Mouse (Mus musculus) splenic B cell, adult 2 months (primary cell): ENCODE results near the gene Cdc42se2.

Experiments used
- DNase-seq: peaks from one replicate; pipeline ENCODE4 v3.0.0-alpha.2; 2011; ENCODE audit warnings: low read depth, low spot score
- H3K27me3 ChIP-seq: 2 replicates; pipeline ENCODE4 v1.6.1; 2012; ENCODE audit warnings: mild to moderate bottlenecking, low read length, moderate library complexity, mixed read lengths; ENCODE audit not compliant: control insufficient read depth, poor library complexity, insufficient read depth, severe bottlenecking
- H3K36me3 ChIP-seq: 2 replicates; pipeline ENCODE4 v1.6.1; 2012; ENCODE audit warnings: mild to moderate bottlenecking, low read length, moderate library complexity, mixed read lengths; ENCODE audit not compliant: control insufficient read depth, poor library complexity, insufficient read depth, severe bottlenecking

Cdc42se2 gene

DNA sequence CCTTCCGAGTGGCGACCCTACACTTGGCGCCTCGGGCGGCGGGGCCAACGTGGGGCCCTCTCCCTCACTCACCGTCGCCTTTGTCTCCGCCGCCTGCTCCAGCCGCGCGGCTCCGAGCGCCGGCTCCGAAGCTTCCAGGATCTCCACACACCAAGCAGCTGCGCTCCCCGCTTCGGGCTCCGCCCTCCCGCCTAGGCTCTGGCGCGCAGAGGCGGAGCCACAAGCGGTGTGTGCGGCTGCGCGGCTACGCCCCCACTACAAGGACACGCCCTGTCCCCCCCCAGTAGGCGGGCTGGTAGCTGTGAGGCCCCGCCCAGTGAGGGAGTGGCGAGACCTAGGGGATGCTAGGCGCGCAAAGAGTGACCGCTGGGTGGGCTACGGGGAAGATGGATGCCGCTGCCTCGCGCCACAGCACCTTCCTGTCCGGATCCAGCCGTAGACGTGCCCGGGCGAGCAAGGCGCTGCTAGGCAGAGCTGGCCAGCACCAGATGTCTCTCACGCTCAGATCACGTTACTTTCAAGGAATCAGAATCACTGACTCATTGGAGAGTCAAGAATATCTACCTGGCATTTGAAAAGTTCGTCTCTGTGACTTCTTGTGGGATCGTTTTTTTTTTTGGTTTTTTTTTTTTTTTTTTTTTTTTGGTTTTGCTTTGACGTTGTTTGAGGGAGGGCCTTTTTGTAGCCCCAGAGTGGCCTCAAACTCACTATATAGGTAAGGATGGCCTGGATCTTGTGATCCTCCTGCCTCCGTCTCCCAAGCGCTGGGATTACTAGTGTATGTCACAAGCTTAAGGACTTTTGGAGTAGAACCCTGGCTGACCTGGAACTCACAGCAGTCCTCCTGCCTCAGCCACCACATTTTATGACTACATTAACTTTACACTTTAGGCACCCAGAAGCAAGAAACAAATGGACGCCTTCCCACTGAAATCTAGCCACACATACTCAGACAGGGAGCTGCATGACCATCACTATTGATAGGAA is at the start of gene Cdc42se2:
Gene Cdc42se2 (minus strand): TSS at position 188 of the 987 bp plus-strand sequence.
- Histone ChIP-seq H3K36me3 (no peaks in the 10 kb centered on the region), H3K27me3 (no peaks in the 10 kb centered on the region)
- peak; percentile 96 for DNase-seq

DNA sequence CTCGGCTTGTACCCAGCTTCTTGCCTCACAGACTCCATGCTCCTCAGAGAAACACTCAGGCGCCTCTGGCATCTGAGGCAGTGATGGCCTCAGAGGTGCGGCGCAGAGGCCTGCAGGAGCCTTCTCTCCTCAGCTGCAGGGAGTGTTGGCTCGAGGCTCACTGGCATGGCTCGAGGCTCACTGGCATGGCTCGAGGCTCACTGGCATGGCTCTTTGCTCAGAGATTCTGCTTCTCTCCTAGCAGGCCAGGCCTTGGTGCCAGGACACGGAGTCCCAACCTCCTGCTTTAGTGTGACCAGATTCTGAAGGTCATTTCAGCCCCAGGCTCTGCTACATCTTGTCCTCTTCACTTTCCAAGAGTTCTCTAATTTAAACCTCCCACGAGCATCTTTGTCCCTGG is 48.6 kb upstream of the Cdc42se2 start:
- Histone ChIP-seq H3K27me3 (no peaks in the 10 kb centered on the region), H3K36me3 (no peaks in the 10 kb centered on the region)
- DNase-seq, result no peak

DNA sequence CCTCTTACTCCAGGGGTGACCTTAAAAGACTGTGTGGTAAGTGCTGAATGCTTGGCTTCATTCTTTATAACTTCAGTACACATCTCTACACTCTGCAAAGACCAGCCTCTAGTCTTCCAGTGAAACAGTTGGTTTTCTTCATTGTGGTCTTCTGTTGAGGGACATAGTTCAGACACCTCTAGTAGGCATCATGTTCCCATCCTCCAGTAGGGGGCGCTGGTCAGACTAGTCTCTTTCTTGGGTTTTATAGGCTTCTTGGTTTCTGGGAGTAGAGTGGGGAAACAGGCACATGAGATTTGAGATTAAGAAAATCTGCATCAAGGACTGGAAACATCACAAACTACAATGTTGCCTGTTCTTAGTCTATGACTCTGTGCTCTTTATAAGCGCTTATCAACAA is 47.1 kb upstream of the Cdc42se2 start:
- peak; percentile 71 for DNase-seq
- Histone ChIP-seq H3K36me3 (no peaks in the 10 kb centered on the region), H3K27me3 (no peaks in the 10 kb centered on the region)

DNA sequence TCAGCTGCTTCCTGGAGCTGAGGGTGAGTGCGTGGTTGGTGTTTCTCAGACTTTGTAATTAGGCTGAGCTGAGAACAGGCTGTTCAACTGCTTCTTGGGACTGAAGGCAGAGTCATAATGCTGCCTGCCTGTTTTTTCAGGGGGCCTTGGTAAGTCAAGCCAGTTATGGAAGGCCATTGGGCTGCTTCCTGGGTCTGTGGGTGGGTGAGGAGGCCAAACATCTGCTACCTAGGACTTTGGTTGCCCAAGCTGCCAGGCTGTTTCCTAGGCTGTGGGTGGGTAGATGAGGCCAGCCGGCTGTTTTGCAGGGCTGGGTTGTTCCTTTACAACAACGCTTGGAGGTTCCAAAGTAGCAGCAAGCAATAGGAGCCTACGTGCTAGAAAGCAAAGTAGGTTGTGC is 46.4 kb upstream of the Cdc42se2 start:
- DNase-seq, result no peak
- H3K36me3 ChIP-seq, result no peaks in the 10 kb centered on the region
- no peaks in the 10 kb centered on the region for H3K27me3 ChIP-seq

DNA sequence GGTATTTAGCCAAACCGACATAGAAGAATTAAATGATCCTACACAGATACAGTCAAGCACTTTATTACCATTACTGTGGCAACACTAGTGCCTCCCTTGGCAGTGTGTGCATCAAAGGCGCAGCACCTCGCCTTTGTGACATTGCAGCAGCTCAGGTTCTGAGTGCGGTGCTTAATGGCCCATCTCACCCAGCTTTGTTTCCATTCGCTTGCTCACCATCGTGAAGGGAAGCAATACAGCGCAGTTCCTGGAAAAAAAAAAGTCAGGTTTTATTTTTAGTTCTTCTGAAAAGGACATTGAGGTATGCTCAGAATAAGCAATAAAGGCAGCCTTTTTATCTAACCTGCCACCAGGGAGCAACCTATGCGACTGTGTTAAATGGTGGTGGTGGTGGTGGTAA is 39.3 kb upstream of the Cdc42se2 start:
- no peaks in the 10 kb centered on the region for H3K36me3 ChIP-seq
- no peaks in the 10 kb centered on the region for H3K27me3 ChIP-seq
- peak; percentile 73 for DNase-seq

DNA sequence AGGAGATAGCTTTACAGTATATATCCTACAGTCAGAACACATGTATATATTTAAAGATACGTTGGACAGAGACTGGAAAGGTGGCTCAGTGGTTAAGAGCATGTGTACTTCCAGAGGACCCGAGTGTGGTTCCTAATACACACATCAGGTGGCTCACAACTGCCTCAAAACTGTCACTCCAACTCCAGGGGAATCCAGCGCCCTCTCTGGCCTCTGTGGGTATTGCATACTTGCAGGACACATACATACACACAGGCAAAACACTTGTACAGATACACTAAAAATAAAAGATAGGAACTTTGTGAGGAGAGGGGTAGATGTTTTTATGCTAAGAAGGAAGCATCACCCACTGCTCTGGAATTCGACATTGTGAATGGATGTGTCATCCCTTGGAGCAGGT is 38.3 kb upstream of the Cdc42se2 start:
- DNase-seq, result peak; percentile 26
- H3K36me3 ChIP-seq, result no peaks in the 10 kb centered on the region
- no peaks in the 10 kb centered on the region for H3K27me3 ChIP-seq

DNA sequence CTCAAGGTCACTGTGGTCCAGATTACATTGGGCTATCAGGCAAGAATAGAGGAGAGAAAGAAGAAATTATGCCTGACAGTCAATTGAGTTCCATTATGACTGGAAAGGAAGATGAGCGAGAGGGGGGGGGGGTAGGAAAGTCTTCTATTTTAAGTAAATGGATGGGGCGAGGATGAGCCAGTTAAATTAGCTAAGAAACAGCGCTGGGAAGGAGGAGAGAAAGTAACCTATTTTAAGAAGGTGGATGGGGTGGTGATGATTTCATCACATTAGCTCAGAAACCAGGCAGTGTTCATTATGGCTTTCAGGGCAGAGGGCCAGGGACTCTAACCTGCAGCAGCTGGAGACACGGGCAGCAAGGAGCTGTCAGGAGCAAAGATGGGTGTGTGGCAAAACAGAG is 36.0 kb upstream of the Cdc42se2 start:
- no peak for DNase-seq
- H3K36me3 ChIP-seq, result no peaks in the 10 kb centered on the region
- H3K27me3 ChIP-seq, result no peaks in the 10 kb centered on the region

DNA sequence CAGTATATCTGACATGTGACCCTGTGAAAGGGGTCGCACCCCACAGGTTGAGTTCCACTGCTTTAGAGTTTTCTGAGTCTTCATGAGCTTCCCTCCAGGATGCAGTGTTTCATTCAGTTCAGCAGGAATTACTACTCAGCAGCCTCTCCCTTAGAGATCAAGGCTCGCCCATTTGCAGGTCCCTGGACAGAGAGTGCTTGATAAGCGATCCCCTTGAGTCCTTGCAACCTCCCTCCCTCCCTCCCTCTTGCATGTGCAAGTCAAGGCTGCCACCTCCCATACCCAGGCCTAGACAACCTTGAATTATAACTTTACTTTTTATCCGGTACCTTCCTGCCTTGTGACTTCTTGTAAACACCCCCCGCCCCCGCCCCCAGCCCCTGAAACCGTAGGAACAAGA is 32.0 kb upstream of the Cdc42se2 start:
- no peak for DNase-seq

DNA sequence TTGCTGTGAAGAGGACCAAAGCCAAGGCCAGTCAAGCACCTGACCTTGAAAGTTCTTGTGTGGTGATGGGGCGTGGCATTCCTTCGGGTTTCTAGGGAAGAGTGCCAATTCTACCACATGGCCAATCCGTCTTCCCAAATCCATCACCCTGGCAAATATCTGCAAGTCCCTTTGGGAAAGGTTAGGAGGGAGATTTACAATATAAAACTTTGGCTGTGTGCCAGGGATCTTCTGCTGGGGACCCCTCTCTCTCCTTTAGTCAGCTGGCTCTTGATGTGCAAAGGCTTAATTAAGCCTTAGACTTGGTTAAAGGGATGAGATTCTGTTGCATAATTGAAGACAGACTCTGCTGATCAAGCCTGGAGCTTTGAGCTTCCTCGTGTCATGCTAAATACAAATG is 30.0 kb upstream of the Cdc42se2 start:
- Histone ChIP-seq H3K36me3 (no peaks in the 10 kb centered on the region), H3K27me3 (no peaks in the 10 kb centered on the region)
- DNase-seq, result no peak

More for the DNA sequence above, 32.0 kb upstream of the Cdc42se2 start:
- Histone ChIP-seq H3K27me3 (no peaks in the 10 kb centered on the region), H3K36me3 (no peaks in the 10 kb centered on the region)

DNA sequence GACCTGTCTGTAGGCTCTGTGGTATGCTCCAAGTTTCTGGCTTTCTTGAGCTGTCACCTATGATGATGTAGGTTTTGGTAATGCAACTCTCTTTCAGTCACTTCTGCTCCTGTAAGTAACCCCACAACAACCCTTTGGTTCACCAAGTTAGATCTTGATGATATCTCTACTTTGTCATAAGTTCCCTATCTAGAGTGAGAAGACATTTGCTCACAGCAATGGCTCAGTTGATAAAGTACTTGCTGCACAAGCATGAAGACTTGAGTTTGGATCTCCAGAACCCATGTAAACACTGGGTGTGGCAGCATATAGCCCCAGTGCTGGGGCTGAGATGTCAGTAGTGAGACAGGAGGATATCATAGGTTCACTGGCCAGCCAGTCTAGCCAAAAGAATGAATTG is 28.2 kb upstream of the Cdc42se2 start:
- H3K36me3 ChIP-seq, result no peaks in the 10 kb centered on the region
- H3K27me3 ChIP-seq, result no peaks in the 10 kb centered on the region
- DNase-seq, result no peak

DNA sequence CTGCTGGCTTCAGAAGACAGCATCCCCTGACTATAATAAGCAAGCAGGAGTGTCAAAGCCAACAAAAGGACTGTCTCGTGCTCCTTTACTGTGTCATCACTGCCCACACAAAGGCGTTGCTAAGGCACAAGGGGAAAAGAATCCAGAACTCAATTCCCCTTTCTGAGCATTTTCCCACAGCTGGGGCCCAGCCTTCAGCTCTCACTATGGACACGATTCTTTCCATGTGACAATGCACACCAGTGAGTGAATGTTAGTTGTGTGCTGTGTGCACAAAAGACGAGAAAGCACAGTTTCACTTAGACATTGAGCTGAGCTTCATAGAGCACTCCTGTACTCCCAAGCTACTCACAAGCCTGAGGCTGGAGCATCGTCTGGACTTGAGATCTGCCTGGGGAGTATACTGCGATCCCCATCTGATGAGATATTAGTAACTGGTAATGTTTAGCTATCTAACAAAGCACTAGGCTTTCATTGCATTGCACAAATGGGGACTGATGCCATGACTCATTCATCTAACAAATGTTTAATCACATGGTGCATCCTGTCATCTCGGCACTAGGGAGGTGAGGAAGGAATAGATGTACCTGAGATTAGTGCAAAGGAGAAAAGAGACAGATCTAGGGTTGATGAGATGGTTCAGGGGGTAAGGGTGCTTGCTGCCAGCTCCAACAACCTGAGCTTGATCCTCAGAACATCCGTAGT is 25.5 kb upstream of the Cdc42se2 start:
- Histone ChIP-seq H3K36me3 (no peaks in the 10 kb centered on the region), H3K27me3 (no peaks in the 10 kb centered on the region)
- no peak for DNase-seq

DNA sequence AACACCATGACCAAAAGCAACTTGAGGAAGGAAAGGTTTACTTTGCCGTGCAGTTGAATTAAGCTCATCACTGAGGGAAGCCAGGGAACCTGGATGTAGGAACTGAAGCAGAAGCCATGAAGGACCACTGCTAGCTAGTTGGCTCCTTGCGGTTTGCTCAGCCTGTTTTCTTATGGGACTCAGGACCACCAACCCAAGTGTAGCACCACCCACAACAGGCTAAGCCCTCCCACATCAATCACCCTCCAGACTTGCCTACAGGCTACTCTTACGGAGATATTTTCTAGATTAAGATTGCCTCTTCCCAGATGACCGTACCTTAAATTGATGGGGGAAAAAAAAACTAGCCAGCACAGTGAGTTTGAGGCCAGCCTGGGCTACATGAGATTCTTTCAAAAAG is 24.8 kb upstream of the Cdc42se2 start:
- Histone ChIP-seq H3K36me3 (no peaks in the 10 kb centered on the region), H3K27me3 (no peaks in the 10 kb centered on the region)
- no peak for DNase-seq

DNA sequence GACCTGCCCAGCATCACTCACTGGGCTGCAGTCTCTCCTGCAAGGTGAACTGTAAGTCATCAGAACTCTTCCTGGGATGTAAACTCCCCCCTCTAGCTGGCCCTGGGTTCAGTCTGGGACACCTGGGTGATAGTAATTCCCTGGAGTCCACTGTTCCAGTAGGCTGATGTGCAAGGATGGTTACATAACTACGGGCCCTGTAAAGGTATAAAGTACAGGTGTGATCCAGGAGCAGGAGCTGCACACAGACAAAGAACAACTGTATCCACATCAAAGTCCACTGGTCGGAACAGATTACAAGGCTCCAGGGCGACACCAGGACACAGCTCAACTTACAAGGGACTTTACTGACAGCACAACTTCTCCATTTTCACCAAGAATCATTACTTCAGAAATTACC is 23.6 kb upstream of the Cdc42se2 start:
- no peaks in the 10 kb centered on the region for H3K36me3 ChIP-seq
- no peaks in the 10 kb centered on the region for H3K27me3 ChIP-seq
- DNase-seq, result peak; percentile 29

DNA sequence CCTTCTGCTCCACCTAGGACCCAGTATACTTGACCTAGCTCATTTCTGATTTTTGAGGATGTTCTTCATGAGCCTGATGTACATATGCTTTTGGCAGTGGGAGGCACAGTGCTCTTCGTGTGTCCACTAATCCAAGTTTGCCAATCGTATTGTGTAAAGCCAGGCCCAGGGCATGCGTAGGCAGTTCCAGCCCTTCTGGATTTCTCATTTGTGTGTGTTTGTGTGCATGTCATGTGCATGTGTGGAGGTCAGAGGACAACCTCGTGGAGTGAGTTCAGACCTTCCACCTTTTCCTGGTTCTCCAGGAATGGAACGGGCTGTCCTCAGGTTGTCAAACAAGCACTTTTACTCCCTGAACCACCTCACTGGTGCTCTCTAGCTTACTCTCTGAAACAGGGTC is 22.1 kb upstream of the Cdc42se2 start:
- no peaks in the 10 kb centered on the region for H3K27me3 ChIP-seq
- H3K36me3 ChIP-seq, result no peaks in the 10 kb centered on the region
- no peak for DNase-seq

DNA sequence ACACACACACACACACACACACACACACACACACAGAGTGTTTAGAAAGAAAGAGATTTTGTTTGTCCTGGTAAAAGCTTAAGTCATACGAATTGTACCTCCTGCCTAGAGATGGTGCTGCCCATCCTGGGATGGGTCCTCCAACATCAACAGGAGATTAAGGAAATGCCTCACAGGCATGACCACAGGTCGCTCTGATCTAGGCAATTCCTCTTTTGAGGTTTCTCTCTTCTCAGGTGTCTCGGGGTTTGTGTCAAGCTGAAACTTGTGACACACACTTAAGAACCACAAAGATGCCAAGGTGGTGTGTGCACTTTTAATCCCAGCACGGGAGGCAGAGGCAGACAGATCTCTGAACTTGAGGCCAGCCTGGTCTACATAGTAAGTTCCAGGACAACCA is 20.7 kb upstream of the Cdc42se2 start:
- no peaks in the 10 kb centered on the region for H3K27me3 ChIP-seq
- peak; percentile 84 for DNase-seq
- no peaks in the 10 kb centered on the region for H3K36me3 ChIP-seq
